Mouse (Mus musculus): ENCODE results near the gene Ildr1. TPM values are rescaled to one million over a fixed set of nuclear protein-coding genes. Genes with fewer than 3 reads are reported as not detected.

The Ildr1 gene
- polyA plus RNA-seq, 1 experiment from 2014 or later = 8.3 TPM

GRCm38 (mm10) chr16:36688076-36688475 is 5.7 kb upstream of the Ildr1 start:
- peaks cover 3% of the 10 kb centered on the region; the same call in 1 of the 2 replicates for H3K27me3 ChIP-seq (ENCODE audit: control insufficient read depth, insufficient read depth, low read length)
- H3K27ac ChIP-seq (ENCODE audit: low read length) = no peak overlapping the region
- H3K4me1 ChIP-seq (ENCODE audit: control insufficient read depth, insufficient read depth, low read length) = no peaks in the 10 kb centered on the region; the same call in 1 of the 2 replicates
- H3K4me3 ChIP-seq (replicated peaks; ENCODE audit: low read length) = no peak overlapping the region
- no peak overlapping the region for H3K4me2 ChIP-seq (ENCODE audit: low read depth, low read length)
- no peak for ATAC-seq (ENCODE audit: insufficient read depth, low FRiP score)
- H3K36me3 ChIP-seq (ENCODE audit: control insufficient read depth, insufficient read depth, low read length) = no peaks in the 10 kb centered on the region
- H3K9ac ChIP-seq (ENCODE audit: low read length) = no peak overlapping the region
- WGBS = 85% methylated on average over 2 of the region's 2 CpGs
- H3K9me3 ChIP-seq (replicated peaks; ENCODE audit: control insufficient read depth, low read length) = no peaks in the 10 kb centered on the region

DNA sequence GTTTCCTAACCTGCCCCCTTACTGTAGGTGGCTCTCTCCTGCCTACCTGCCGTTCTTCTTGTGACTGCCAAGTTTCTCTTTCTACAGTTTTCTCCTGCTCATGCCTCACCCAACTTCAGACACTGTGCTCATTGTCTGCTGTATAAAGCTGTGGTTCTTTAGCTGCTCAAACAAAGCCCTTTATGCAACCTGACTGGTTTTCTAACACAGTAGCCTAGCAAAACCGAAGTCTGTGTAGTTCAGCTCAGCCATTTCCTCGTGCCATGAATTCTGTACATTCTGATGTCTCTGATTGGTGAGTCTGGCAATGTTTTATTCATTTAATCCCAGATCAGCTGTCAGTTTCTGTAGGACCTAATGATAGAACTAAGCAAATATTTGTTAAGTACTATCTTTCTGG is 2.3 kb upstream of the Ildr1 start:
- no peaks in the 10 kb centered on the region for H3K36me3 ChIP-seq (ENCODE audit: control insufficient read depth, insufficient read depth, low read length)
- 56% methylated on average over 3 of the region's 3 CpGs for WGBS
- peaks cover 3% of the 10 kb centered on the region; the same call in 1 of the 2 replicates for H3K27me3 ChIP-seq (ENCODE audit: control insufficient read depth, insufficient read depth, low read length)
- ATAC-seq (ENCODE audit: insufficient read depth, low FRiP score) = peak; percentile 59; the same call in 1 of the 2 replicates
- no peak overlapping the region; the same call in 1 of the 2 replicates for H3K27ac ChIP-seq (ENCODE audit: low read length)
- no peak overlapping the region; the same call in 1 of the 2 replicates for H3K4me2 ChIP-seq (ENCODE audit: low read depth, low read length)
- no peaks in the 10 kb centered on the region for H3K9me3 ChIP-seq (replicated peaks; ENCODE audit: control insufficient read depth, low read length)
- peaks cover 2% of the 10 kb centered on the region; the same call in 1 of the 2 replicates for H3K4me1 ChIP-seq (ENCODE audit: control insufficient read depth, insufficient read depth, low read length)
- no peak overlapping the region for H3K9ac ChIP-seq (ENCODE audit: low read length)
- no peak overlapping the region for H3K4me3 ChIP-seq (replicated peaks; ENCODE audit: low read length)

DNA sequence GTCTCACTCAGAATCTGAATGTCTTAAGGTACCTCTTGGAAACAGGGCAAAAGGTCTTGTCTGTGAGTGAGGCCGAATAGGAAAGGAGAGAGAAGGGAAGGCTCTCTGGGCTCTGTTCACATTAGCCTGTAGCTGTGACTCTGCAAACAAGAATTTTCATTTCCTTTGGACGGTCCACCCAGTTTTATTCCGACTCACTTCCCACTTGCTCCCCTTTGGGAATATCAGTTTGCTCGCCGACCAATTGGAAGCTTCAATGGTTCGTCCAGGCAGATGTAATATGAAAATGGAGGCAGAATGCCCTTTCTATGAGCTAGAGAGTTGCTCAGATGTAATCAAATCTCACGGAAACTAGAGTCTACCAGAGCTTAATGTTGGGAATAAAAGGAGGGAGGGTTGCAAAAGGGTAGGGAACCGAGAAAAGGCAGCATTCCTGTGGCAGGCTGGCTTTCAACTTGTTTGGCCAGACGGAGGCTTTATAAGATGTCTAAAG is 1.1 kb downstream of the Ildr1 start:
- 0 out of 2 replicates have a peak overlapping the region, but pooled peaks have one; percentile 61 for H3K4me2 ChIP-seq (ENCODE audit: low read depth, low read length)
- no peaks in the 10 kb centered on the region for H3K9me3 ChIP-seq (replicated peaks; ENCODE audit: control insufficient read depth, low read length)
- no peaks in the 10 kb centered on the region for H3K36me3 ChIP-seq (ENCODE audit: control insufficient read depth, insufficient read depth, low read length)
- ATAC-seq (ENCODE audit: insufficient read depth, low FRiP score) = no peak
- 55% methylated on average over 9 of the region's 9 CpGs for WGBS
- peaks cover 2% of the 10 kb centered on the region; the same call in 1 of the 2 replicates for H3K4me1 ChIP-seq (ENCODE audit: control insufficient read depth, insufficient read depth, low read length)
- H3K27me3 ChIP-seq (ENCODE audit: control insufficient read depth, insufficient read depth, low read length) = peaks cover 3% of the 10 kb centered on the region; the same call in 1 of the 2 replicates
- no peak overlapping the region for H3K27ac ChIP-seq (ENCODE audit: low read length)
- peak overlapping the region; percentile 49 for H3K4me3 ChIP-seq (replicated peaks; ENCODE audit: low read length)
- H3K9ac ChIP-seq (ENCODE audit: low read length) = no peak overlapping the region

DNA sequence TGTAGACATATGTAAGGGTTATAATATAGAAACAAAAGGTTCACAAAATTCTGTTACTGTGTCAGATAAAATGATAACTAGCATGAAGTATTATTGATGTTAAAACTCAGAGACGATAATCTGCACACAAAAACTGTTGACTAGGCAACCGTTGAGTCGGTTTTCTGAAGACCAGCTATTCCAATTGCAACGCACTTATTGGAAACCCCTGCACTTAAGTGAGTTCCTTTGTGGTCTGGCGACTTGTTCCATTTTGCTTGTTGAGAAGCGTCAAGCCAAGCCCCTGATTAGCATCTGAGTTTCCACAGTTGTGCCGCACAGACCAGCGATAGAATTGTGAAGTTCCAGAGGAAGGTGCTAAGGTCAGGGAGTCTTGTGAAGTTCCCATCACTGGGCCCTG is 3.6 kb downstream of the Ildr1 start:
- WGBS = 80% methylated on average over 8 of the region's 8 CpGs
- H3K4me3 ChIP-seq (replicated peaks; ENCODE audit: low read length) = no peak overlapping the region
- ATAC-seq (ENCODE audit: insufficient read depth, low FRiP score) = no peak
- H3K9ac ChIP-seq (ENCODE audit: low read length) = no peak overlapping the region
- no peak overlapping the region for H3K27ac ChIP-seq (ENCODE audit: low read length)
- H3K27me3 ChIP-seq (ENCODE audit: control insufficient read depth, insufficient read depth, low read length) = peaks cover 3% of the 10 kb centered on the region; the same call in 1 of the 2 replicates
- peaks cover 2% of the 10 kb centered on the region; the same call in 1 of the 2 replicates for H3K4me1 ChIP-seq (ENCODE audit: control insufficient read depth, insufficient read depth, low read length)
- no peaks in the 10 kb centered on the region for H3K36me3 ChIP-seq (ENCODE audit: control insufficient read depth, insufficient read depth, low read length)
- H3K4me2 ChIP-seq (ENCODE audit: low read depth, low read length) = no peak overlapping the region
- H3K9me3 ChIP-seq (replicated peaks; ENCODE audit: control insufficient read depth, low read length) = no peaks in the 10 kb centered on the region

- Histone ChIP-seq H3K27me3 (ENCODE audit: control insufficient read depth, insufficient read depth, low read length) (no peaks in the 10 kb centered on the region), H3K4me1 (ENCODE audit: control insufficient read depth, insufficient read depth, low read length) (no peaks in the 10 kb centered on the region), H3K4me3 (replicated peaks; ENCODE audit: low read length) (no peak overlapping the region), H3K27ac (ENCODE audit: low read length) (no peak overlapping the region), H3K4me2 (ENCODE audit: low read depth, low read length) (no peak overlapping the region), H3K36me3 (ENCODE audit: control insufficient read depth, insufficient read depth, low read length) (no peaks in the 10 kb centered on the region), H3K9me3 (replicated peaks; ENCODE audit: control insufficient read depth, low read length) (no peaks in the 10 kb centered on the region), H3K9ac (ENCODE audit: low read length) (no peak overlapping the region)
- WGBS = 85% methylated on average over 2 of the region's 2 CpGs
- ATAC-seq (ENCODE audit: insufficient read depth, low FRiP score) = no peak
Measured at GRCm38 (mm10) chr16:36700484-36700883, 6.7 kb downstream of the Ildr1 start.

DNA sequence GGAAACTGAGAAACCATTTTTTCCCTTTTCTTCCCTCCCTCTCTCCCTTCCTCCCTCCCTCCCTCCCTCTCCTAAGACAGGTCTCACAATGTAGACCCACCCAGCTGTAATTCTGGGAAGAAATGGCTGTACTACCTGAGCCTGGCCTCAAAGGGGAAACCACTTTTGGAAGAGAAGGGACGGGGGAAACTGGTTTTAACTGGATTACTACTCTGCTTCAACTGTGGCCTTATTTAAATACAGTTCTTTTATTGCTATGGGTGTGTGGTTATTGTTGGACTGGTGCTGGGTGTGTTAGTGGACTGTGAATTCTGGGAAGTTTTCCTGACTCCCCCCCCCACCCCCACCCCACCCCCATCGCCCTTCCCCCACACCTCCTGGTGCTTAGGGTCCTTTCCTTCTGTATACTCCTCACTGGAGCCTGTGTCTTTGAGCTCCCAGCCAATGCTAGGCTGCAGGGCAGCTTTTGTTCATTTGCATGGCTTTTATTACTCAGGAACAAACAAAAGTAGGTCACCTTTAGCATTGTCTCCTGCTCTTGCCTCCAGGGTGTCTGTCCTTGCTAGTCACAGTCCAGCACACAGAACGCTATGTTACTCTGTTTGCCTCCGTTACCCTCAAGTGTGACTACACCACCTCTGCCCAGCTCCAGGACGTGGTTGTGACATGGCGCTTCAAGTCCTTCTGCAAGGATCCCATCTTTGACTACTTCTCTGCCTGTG is 14.1 kb downstream of the Ildr1 start:
- Histone ChIP-seq H3K9ac (ENCODE audit: low read length) (no peak overlapping the region), H3K4me2 (ENCODE audit: low read depth, low read length) (no peak overlapping the region), H3K36me3 (ENCODE audit: control insufficient read depth, insufficient read depth, low read length) (no peaks in the 10 kb centered on the region), H3K27me3 (ENCODE audit: control insufficient read depth, insufficient read depth, low read length) (no peaks in the 10 kb centered on the region), H3K4me3 (replicated peaks; ENCODE audit: low read length) (no peak overlapping the region), H3K9me3 (replicated peaks; ENCODE audit: control insufficient read depth, low read length) (no peaks in the 10 kb centered on the region), H3K27ac (ENCODE audit: low read length) (no peak overlapping the region), H3K4me1 (ENCODE audit: control insufficient read depth, insufficient read depth, low read length) (peaks cover 6% of the 10 kb centered on the region; the same call in 1 of the 2 replicates)
- ATAC-seq (ENCODE audit: insufficient read depth, low FRiP score) = peak; percentile 29; the same call in 1 of the 2 replicates
- WGBS = 58% methylated on average over 6 of the region's 6 CpGs

- ATAC-seq (ENCODE audit: insufficient read depth, low FRiP score) = no peak
- 80% methylated on average over 7 of the region's 7 CpGs for WGBS
Measured at GRCm38 (mm10) chr16:36708751-36709150, 15.0 kb downstream of the Ildr1 start.

GRCm38 (mm10) chr16:36709405-36709804 is 15.6 kb downstream of the Ildr1 start:
- no peak overlapping the region for H3K27ac ChIP-seq (ENCODE audit: low read length)
- no peak overlapping the region for H3K9ac ChIP-seq (ENCODE audit: low read length)
- ATAC-seq (ENCODE audit: insufficient read depth, low FRiP score) = no peak
- peaks cover 6% of the 10 kb centered on the region; the same call in 1 of the 2 replicates for H3K4me1 ChIP-seq (ENCODE audit: control insufficient read depth, insufficient read depth, low read length)
- 91% methylated on average over 17 of the region's 17 CpGs for WGBS
- no peaks in the 10 kb centered on the region for H3K36me3 ChIP-seq (ENCODE audit: control insufficient read depth, insufficient read depth, low read length)
- H3K4me2 ChIP-seq (ENCODE audit: low read depth, low read length) = no peak overlapping the region
- H3K27me3 ChIP-seq (ENCODE audit: control insufficient read depth, insufficient read depth, low read length) = no peaks in the 10 kb centered on the region
- H3K4me3 ChIP-seq (replicated peaks; ENCODE audit: low read length) = no peak overlapping the region
- no peaks in the 10 kb centered on the region for H3K9me3 ChIP-seq (replicated peaks; ENCODE audit: control insufficient read depth, low read length)

More at GRCm38 (mm10) chr16:36708751-36709150, 15.0 kb downstream of the Ildr1 start:
- Histone ChIP-seq H3K9ac (ENCODE audit: low read length) (no peak overlapping the region), H3K9me3 (replicated peaks; ENCODE audit: control insufficient read depth, low read length) (no peaks in the 10 kb centered on the region), H3K27me3 (ENCODE audit: control insufficient read depth, insufficient read depth, low read length) (no peaks in the 10 kb centered on the region), H3K4me2 (ENCODE audit: low read depth, low read length) (no peak overlapping the region), H3K4me3 (replicated peaks; ENCODE audit: low read length) (no peak overlapping the region), H3K36me3 (ENCODE audit: control insufficient read depth, insufficient read depth, low read length) (no peaks in the 10 kb centered on the region), H3K27ac (ENCODE audit: low read length) (no peak overlapping the region), H3K4me1 (ENCODE audit: control insufficient read depth, insufficient read depth, low read length) (peaks cover 6% of the 10 kb centered on the region; the same call in 1 of the 2 replicates)

DNA sequence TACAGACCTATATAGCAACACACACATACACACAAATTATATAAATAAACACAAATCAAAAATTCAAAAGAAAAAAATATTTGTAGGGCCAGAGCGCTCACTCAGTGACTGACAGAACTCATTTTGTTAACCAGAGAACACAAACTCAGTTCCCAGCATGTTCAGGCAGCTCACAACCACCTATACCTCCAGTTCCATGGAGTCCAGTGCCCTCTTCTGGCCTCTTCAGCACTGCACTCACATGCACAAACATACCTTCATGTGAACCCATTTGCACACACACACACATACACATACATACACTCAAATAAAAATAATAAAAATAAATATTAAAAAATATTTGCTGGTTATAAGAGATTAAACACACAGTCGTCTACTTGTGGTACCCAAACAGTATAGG is 17.0 kb downstream of the Ildr1 start:
- H3K27ac ChIP-seq (ENCODE audit: low read length) = no peak overlapping the region
- H3K4me1 ChIP-seq (ENCODE audit: control insufficient read depth, insufficient read depth, low read length) = peaks cover 6% of the 10 kb centered on the region; the same call in 1 of the 2 replicates
- 92% methylated on average over 2 of the region's 2 CpGs for WGBS
- H3K4me3 ChIP-seq (replicated peaks; ENCODE audit: low read length) = no peak overlapping the region
- H3K4me2 ChIP-seq (ENCODE audit: low read depth, low read length) = no peak overlapping the region
- H3K9ac ChIP-seq (ENCODE audit: low read length) = no peak overlapping the region
- no peaks in the 10 kb centered on the region for H3K36me3 ChIP-seq (ENCODE audit: control insufficient read depth, insufficient read depth, low read length)
- no peaks in the 10 kb centered on the region for H3K27me3 ChIP-seq (ENCODE audit: control insufficient read depth, insufficient read depth, low read length)
- ATAC-seq (ENCODE audit: insufficient read depth, low FRiP score) = no peak
- H3K9me3 ChIP-seq (replicated peaks; ENCODE audit: control insufficient read depth, low read length) = no peaks in the 10 kb centered on the region

Measured in stomach, embryonic 16.5 days (tissue).